Mouse (Mus musculus): ENCODE measurements around the gene Glg1. TPM values are rescaled to one million over a fixed set of nuclear protein-coding genes. Genes with fewer than 3 reads are reported as not detected.
"Not testable (repeated sequence)": the region's sequence is repeated elsewhere in the genome, so short reads cannot be mapped to it uniquely, and the experiment has no call there.

Glg1 gene
- total and polyA plus RNA-seq, 3 experiments: 40.1 to 98.0 (median 85.0) TPM

GRCm38 (mm10) chr8:111155721-111156436, 103.1 kb downstream of the Glg1 start:
- no peak for TF ChIP-seq POLR2A (IDR thresholded peaks at IDR 0.05; ENCODE audit: insufficient read depth, low read depth, low read length)
- no peak for DNase-seq
- Histone ChIP-seq H3K9ac (ENCODE audit: low read depth, low read length) (no peak overlapping the region), H3K36me3 (ENCODE audit: control insufficient read depth, insufficient read depth, low read length) (no peaks in the 10 kb centered on the region), H3K4me1 (ENCODE audit: control insufficient read depth, insufficient read depth, low read length) (peaks cover 1% of the 10 kb centered on the region; the same call in 1 of the 2 replicates), H3K79me2 (replicated peaks; ENCODE audit: control insufficient read depth, insufficient read depth, low read length) (no peaks in the 10 kb centered on the region), H3K27ac (no peak overlapping the region), H3K4me3 (no peak overlapping the region), H3K27me3 (ENCODE audit: control insufficient read depth, insufficient read depth, low read length) (no peaks in the 10 kb centered on the region)
- WGBS: 78% methylated on average over 8 of the region's 8 CpGs
- intact Hi-C loops (cut with DNase I): no loop called here

- H3K27me3 ChIP-seq (ENCODE audit: control insufficient read depth, insufficient read depth, low read length); H3K4me1 ChIP-seq (ENCODE audit: control insufficient read depth, insufficient read depth, low read length); H3K79me2 ChIP-seq (replicated peaks; ENCODE audit: control insufficient read depth, insufficient read depth, low read length): not testable (repeated sequence)
- intact Hi-C loops (cut with DNase I): loop anchor here (5.0 kb wide), 1 partner anchor 112 kb away; the partner anchor contains the start of gene Glg1
- WGBS: under 1% methylated on average over 60 of the region's 74 CpGs
- Histone ChIP-seq H3K4me3 (peak overlapping the region; percentile 96), H3K9ac (ENCODE audit: low read depth, low read length) (peak overlapping the region; percentile 98), H3K36me3 (ENCODE audit: control insufficient read depth, insufficient read depth, low read length) (peaks cover 14% of the 10 kb centered on the region), H3K27ac (peak overlapping the region; percentile 96)
- DNase-seq: peak; percentile 97
- peak; percentile 76 for TF ChIP-seq POLR2A (IDR thresholded peaks at IDR 0.05; ENCODE audit: insufficient read depth, low read depth, low read length)
Observed at GRCm38 (mm10) chr8:111145460-111146012, 113.5 kb downstream of the Glg1 start.

- not testable (repeated sequence) for DNase-seq; H3K4me1 ChIP-seq (ENCODE audit: control insufficient read depth, insufficient read depth, low read length); H3K27me3 ChIP-seq (ENCODE audit: control insufficient read depth, insufficient read depth, low read length)
- H3K9ac ChIP-seq (ENCODE audit: low read depth, low read length): peak overlapping the region; percentile 85
- H3K36me3 ChIP-seq (ENCODE audit: control insufficient read depth, insufficient read depth, low read length): peaks cover 14% of the 10 kb centered on the region
- H3K79me2 ChIP-seq (replicated peaks; ENCODE audit: control insufficient read depth, insufficient read depth, low read length): peaks cover 10% of the 10 kb centered on the region
- H3K27ac ChIP-seq: peak overlapping the region; percentile 96
- intact Hi-C loops (cut with DNase I): loop anchor here (5.0 kb wide), 1 partner anchor 112 kb away; the partner anchor contains the start of gene Glg1
- under 1% methylated on average over 63 of the region's 63 CpGs for WGBS
- H3K4me3 ChIP-seq: peak overlapping the region; percentile 96
Observed at GRCm38 (mm10) chr8:111144901-111145459, 114.0 kb downstream of the Glg1 start.

- Histone ChIP-seq H3K9ac (ENCODE audit: low read depth, low read length) (no peak overlapping the region), H3K79me2 (replicated peaks; ENCODE audit: control insufficient read depth, insufficient read depth, low read length) (peaks cover 11% of the 10 kb centered on the region), H3K27me3 (ENCODE audit: control insufficient read depth, insufficient read depth, low read length) (no peaks in the 10 kb centered on the region), H3K27ac (no peak overlapping the region), H3K4me3 (no peak overlapping the region), H3K4me1 (ENCODE audit: control insufficient read depth, insufficient read depth, low read length) (peaks cover 8% of the 10 kb centered on the region), H3K36me3 (ENCODE audit: control insufficient read depth, insufficient read depth, low read length) (peaks cover 25% of the 10 kb centered on the region)
- intact Hi-C loops (cut with DNase I): loop anchor here (1.0 kb wide), 1 partner anchor 47 kb away; no protein-coding TSS in a partner anchor
- DNase-seq: no peak
- TF ChIP-seq EP300 (IDR thresholded peaks at IDR 0.05; ENCODE audit: insufficient read depth, low read depth, low read length) (no peak), POLR2A (IDR thresholded peaks at IDR 0.05; ENCODE audit: insufficient read depth, low read depth, low read length) (no peak), CTCF (IDR thresholded peaks at IDR 0.05) (no peak)
Observed at GRCm38 (mm10) chr8:111142521-111142920, 116.5 kb downstream of the Glg1 start.

GRCm38 (mm10) chr8:111130756-111131155, 128.3 kb downstream of the Glg1 start:
- H3K27me3 ChIP-seq (ENCODE audit: control insufficient read depth, insufficient read depth, low read length): no peaks in the 10 kb centered on the region
- peaks cover 7% of the 10 kb centered on the region; the same call in 1 of the 2 replicates for H3K36me3 ChIP-seq (ENCODE audit: control insufficient read depth, insufficient read depth, low read length)
- H3K4me1 ChIP-seq (ENCODE audit: control insufficient read depth, insufficient read depth, low read length): no peaks in the 10 kb centered on the region
- no peak overlapping the region for H3K27ac ChIP-seq
- no peak overlapping the region for H3K4me3 ChIP-seq
- no peak for DNase-seq
- H3K9ac ChIP-seq (ENCODE audit: low read depth, low read length): no peak overlapping the region
- TF ChIP-seq CTCF (IDR thresholded peaks at IDR 0.05) (no peak), EP300 (IDR thresholded peaks at IDR 0.05; ENCODE audit: insufficient read depth, low read depth, low read length) (no peak), POLR2A (IDR thresholded peaks at IDR 0.05; ENCODE audit: insufficient read depth, low read depth, low read length) (no peak)
- intact Hi-C loops (cut with DNase I): no loop called here
- H3K79me2 ChIP-seq (replicated peaks; ENCODE audit: control insufficient read depth, insufficient read depth, low read length): no peaks in the 10 kb centered on the region; the same call in 1 of the 2 replicates
- 89% methylated on average over 2 of the region's 2 CpGs for WGBS

- DNase-seq: no peak
- intact Hi-C loops (cut with DNase I): no loop called here
- Histone ChIP-seq H3K9ac (ENCODE audit: low read depth, low read length) (no peak overlapping the region), H3K27ac (no peak overlapping the region), H3K4me1 (ENCODE audit: control insufficient read depth, insufficient read depth, low read length) (no peaks in the 10 kb centered on the region), H3K79me2 (replicated peaks; ENCODE audit: control insufficient read depth, insufficient read depth, low read length) (no peaks in the 10 kb centered on the region), H3K27me3 (ENCODE audit: control insufficient read depth, insufficient read depth, low read length) (no peaks in the 10 kb centered on the region), H3K4me3 (no peak overlapping the region), H3K36me3 (ENCODE audit: control insufficient read depth, insufficient read depth, low read length) (peaks cover 4% of the 10 kb centered on the region; the same call in 1 of the 2 replicates)
- TF ChIP-seq POLR2A (IDR thresholded peaks at IDR 0.05; ENCODE audit: insufficient read depth, low read depth, low read length) (no peak), CTCF (IDR thresholded peaks at IDR 0.05) (no peak), EP300 (IDR thresholded peaks at IDR 0.05; ENCODE audit: insufficient read depth, low read depth, low read length) (no peak)
- WGBS: 90% methylated on average over 3 of the region's 3 CpGs
Observed at GRCm38 (mm10) chr8:111119481-111119880, 139.5 kb downstream of the Glg1 start.

All from heart, adult 2 months (tissue).